Mouse (Mus musculus) 416B (cell line): ENCODE measurements around the gene Pik3r2.

ENCODE experiments used
- DNase-seq: peaks from one replicate; pipeline ENCODE4 v3.0.0; 2011; ENCODE audit warnings: low read depth

Gene Pik3r2

DNA sequence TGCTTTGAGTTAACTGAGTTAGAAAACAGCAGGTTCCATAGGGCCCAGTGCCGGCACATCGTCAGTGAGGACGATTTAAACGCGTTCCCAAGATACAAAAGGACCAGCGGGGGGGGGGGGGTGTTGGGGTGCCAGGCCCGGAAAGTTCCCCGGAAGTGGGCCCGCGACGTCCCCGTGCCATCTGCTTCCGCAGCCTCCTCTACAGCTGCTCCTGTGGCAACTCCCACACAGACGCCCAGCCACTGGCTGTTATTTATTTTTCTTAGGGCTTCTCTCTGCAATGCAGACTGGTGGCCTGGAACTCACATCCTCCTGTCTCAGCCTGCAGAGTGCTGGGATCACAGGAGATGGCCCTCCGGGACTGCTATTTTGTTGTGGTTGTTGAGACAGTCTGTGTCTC lies 24.6 kb upstream of the Pik3r2 start:
- DNase-seq: no peak

DNA sequence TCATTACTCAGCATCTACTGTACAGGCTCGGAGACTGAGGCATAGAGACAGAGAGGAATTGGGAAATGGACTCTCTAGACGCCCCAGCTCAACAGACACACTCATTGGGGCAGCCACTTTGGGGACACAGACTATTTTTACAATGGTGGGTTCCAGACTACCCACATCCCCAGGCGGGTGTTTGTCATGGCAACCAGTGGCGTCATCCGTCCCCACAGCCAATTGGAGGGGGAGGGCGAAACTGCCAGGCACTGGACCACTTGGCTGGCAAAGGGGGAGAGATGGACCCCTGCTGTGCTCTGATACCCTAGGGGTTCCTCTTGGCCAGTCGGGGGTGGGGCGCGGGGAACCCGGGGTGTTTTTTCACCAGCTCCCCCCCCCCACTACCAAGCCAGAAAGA lies 24.1 kb upstream of the Pik3r2 start:
- no peak for DNase-seq

DNA sequence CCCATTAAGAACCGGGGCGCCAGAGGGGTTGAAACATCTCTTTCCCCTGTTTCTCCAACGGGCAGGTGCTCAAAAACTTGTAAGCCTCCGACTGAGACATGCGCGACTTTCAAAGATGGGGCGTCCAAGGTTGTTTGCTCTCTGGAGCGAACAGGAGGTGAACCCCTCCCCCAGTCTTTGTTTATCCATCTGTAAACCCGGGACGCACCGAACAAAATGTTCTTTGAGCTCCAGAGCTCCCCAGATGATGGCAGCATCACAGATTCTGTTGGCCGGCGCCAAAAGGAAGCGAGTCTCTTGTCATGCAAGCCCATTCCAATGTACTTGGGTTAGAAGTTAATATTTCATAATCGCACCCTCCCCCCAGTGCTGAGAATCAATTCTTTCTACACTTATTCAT lies 21.8 kb upstream of the Pik3r2 start:
- DNase-seq: no peak

DNA sequence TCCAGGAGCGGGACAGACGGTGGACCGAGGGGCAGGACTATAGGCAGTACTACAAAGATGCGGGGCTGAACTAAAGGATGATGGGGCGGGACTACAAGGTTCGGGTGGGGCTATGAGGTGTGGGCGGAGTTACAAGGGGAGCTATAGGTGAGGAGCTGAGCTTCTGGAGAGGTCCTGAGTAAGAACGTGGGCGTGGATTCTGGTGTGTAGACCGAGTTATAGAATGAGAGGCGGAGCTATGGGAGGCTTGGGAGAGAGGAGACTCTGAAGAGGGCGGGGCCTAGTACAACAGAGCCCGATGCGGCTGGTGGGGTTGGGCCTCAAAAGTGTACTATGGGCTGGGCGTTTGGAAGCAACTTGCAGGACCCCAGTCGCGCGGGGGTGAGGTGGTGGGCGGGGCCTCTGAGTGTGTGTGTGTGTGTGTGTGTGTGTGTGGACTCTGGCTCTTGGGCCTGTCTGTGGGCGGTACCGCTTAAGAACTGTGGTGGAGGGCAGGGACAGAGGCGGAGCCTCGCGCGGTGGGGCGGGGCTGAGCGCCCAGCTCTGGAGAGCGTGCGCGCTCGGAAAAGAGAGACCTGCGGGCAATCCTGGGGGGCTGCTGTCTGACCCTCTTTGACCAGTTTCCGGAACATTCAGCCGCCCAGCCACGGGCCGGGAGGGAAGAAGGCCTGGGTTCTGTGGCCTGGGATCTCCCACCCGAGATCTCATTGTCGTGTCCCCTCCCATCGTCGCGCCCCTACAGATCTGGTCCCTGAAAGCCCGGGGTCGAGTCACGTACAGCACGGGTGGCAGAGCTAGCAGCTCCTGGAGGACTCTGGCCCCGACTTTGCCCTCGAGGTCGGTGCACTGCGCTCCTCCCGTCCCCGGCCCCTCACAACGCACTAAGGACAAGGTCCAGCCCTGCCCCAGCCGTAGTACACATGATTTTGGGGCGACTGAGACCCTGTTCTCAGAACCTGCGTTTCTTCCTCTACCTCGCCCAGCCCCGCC lies 20.9 kb upstream of the Pik3r2 start:
- peak; percentile 93 for DNase-seq

DNA sequence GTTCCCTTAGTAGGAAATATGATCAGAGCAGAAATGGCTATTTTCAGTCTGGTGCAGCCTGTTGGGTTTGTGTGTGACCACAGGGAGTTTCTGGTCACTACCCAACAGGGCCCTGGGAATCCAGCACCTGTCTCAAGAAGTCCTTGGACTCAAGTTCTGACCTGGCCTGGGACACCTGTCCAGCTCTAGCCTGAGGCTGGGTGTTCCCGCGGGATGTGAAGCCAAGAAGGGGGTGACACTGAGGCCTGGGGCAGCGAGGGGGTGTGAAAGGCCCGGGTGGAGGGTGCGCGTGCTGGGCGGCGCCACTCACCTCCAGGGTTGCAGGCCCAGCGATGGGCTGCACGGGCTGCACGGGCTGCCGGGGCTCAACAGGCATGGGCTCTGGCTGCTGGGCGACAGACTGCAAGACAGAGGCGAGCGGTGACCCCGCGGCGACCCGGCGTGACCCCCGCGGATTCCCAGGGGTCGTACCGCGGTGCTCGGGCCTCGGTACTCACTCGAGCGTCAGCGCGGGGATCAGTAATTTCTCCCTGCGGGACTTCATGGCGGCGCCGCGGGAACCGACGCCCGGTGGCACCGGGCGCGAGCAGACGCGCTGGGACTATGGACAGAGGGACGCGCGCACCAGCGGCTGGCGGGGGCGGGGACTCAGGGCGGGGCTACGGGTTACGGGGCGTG lies 20.0 kb upstream of the Pik3r2 start:
- DNase-seq: no peak

DNA sequence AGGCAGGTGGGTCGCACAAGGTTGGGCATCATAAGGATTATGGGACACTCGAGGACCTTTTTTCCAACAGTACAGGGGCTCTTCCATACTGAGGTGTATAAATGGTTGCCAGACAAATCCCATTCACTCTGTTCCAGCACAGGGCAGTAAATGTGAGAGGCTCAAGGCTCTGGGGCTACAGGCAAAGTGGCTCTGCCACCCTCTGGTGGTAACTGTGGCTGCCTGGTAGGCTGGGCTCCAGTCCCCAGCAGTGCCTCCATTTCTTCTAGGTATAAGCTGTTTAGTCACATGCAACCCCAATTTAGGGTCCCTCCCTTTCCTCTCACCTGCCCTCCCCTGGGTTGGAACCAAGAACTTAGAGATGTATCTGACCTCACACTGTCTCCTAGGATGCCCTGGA lies 18.9 kb upstream of the Pik3r2 start:
- no peak for DNase-seq

DNA sequence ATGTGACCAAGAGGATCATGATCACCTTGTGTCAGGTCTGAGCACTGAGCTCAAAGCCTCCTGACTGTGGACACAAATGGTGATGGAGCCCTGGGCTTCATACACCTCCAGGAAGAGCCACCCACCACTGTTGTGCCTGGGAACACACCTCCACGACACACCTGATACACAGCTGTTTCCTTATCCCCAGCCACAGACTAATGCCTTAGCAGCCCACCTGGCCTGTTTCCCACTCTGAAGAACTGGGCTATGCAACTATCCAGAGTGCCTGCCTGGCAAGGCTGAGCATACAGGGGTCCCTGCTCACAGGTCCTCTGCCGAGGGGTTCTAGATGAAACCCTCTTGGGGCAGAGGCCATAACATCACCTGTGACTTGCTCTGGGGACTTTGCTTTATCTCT lies 17.7 kb upstream of the Pik3r2 start:
- no peak for DNase-seq

DNA sequence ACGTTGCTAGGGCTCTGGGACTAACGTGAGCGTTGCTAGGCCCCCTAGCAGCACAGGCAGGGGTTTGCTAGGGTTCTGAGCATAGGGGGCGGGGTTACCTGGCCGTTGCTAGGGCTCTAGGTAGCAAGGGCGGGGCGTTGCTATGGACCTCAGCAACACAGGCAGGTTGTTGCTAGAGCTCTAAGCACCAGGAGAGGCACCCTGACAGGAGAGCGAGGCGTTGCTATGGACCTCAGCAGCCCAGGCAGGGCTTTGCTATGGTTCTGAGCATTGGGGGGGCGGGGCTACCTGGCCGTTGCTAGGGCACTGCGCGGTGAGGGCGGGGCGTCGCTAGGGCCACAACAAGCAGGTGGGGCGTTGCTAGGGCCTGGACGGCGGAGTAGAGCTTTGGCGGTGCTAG lies 16.2 kb upstream of the Pik3r2 start:
- no peak for DNase-seq

DNA sequence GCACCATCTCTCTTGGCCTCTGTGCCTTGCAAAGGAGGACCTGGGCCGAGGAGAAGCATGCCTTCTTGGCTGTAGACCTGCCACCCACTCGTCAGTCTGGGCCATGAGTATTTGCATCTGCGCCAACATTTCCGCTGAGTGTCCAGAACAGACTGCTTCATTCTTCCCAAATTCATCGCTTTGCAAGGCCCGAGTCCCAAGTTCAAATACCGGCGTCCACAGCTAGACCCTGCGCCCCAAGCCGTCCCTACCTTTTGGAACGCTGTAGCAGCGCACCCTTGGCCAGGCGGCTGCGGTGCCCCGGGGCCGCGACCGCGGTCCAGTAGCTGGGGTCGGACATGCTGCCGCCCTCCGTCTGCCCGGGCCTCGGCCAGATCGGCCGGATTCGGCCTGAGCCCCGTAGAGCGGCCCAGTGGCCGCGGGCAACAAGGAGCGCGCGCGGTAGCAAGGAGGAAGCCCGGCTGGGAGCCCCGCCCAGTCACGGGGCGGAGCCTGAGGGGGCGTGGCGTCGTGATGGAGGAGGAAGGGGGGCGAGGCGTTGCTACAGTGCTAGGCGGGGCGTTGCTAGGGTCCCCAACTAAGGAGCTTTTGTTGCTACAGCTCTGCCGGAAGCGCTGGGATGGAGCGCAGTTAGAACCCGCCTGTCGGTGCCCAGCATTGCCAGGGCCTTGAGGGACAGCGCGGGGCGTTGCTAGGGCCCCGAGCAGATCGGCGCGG lies 15.6 kb upstream of the Pik3r2 start:
- peak; percentile 97 for DNase-seq

DNA sequence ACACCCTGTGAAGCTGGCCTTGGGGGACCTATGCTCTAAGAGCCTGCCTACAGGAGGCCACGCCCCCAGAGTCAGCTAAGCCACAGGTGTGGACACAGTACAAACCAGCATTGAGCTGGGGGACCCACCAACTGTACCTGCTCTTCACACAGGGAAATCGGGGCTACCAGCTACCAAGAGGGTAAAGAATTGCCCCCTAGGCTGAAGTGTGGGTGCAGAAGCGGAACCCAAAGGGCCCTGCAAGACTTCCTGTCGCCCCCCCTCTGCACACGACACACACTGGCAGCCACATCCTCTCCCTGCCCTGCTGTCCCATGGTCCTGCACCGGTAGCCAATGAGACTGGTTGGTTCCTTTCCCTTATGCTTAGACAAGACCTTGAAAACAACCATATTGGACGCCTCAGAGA lies 14.8 kb upstream of the Pik3r2 start:
- DNase-seq: peak; percentile 97

DNA sequence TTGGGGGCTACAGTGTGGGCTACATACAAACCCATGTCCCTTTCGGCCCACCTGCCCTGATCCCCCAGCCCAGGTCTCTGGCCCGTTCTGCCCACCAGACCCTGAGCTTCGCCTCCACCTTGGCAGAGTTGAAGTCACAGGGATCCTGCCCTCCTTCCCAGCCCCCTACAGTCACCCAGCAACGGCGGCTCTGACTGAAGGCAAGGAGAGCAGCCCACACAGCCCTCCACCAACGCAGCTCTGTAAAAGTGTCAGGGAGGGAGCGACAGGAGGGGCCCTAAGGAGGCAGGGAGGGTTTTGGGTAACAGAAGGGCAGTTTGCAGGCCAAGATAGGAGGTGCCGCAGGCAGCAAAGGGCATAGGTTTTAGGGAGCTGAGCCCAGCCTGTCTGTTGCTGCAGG lies 14.3 kb upstream of the Pik3r2 start:
- DNase-seq: no peak

DNA sequence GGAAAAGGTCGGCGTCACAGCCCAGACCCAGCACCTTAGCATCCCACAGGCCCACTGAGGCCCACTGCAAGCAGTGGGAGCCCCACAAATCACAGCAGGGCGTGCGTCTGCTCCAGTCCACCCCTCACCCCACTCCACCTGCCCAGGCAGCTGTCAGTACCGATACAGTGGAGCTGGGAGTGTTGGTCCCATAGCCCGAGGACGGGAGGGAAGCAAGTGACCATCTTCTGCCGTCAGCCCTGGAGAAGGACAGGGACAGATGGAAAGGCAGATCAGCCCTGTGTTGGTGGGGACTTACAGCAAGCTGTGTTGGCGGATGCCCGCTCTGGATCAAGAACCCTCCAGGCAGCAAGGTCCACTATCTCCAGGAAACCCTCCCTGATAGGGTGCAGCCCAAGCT lies 12.5 kb upstream of the Pik3r2 start:
- DNase-seq: no peak

DNA sequence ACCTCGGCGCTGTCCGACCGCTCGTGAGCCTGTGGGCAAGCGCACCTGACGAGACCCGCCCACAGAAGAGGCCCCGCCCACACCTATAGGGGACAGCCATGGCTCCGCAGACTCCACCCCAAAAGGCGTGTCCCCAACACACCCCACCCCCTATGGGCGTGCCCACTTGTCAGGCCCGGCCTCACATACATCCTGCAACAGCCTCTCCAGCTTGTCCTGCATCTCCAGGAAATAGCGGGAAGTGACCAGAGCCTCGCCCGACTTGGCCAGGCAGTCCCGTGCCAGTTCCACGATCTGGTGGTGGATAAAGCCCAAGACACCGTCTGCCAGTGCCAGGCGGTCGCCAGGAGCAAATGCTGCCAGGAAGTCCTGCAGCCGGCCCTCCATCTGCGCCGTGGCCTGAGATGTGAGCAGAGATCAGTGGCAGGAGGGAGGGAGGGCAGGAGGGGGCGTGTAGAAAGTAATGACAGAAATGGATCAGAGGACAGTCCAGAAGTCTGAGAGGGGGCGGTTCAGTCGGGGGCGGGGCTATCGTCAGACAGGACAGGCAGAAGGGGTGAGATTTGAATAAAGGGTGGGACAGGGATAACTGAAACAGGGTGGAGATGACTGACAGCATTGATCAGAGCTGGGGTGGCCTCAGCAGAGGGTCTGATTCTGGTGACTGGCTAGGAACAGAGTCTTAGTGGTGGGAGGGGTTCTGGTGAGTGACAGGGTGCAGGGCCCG lies 11.6 kb upstream of the Pik3r2 start:
- DNase-seq: no peak

DNA sequence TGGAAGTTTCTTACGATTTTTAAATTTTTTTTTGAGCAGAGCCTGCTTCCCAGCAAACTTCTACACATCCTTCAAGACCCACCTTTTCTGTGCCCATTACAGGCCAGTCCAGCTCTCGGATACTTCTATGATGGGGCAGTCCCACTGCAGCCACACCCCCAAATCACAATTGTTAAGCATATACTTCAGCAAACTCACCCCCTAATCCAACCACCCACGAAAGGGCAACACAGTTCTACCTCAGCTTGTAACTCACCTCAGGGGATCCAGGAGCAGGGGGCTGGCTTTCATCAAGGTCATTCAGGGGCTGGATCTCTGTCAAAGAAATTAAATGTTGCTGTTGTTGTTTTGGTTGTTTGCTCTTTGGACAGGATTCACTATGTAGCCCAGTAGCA lies 10.5 kb upstream of the Pik3r2 start:
- DNase-seq: no peak

DNA sequence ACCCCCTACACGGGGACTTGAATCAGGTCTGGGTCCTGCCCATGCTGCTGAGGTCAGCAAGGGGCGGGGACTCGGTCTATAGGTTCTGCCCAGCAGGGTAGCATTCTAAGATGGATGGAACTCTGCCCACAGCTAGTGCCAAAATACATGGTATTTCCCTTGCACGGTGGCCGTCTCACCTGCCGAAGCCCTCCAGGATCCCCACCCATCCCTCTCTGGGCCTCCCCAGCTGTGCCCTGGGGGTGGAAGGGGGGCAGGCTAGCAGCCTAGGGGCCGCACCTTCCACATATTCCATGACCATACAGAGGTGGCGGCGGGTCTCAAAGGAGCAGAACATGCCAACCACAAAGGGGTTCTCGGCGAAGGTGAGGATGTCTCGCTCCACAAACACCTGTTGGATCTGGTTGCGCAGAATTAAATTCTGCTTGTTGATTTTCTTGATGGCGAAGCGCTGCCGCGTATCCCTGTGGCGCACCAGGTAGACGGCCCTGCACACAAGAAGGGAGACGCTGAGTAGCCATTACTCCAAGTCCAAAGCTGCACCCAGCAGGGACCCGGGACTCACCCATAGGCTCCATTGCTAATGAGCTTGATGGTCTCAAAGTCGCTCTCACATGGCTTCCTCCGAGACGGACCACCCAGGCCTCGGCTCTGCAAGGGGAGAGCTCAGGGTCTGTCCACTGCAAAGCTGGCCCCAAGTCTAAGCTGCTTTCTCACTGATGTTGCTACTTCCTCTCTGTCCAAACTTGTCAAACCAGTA lies 10.0 kb upstream of the Pik3r2 start:
- DNase-seq: no peak

DNA sequence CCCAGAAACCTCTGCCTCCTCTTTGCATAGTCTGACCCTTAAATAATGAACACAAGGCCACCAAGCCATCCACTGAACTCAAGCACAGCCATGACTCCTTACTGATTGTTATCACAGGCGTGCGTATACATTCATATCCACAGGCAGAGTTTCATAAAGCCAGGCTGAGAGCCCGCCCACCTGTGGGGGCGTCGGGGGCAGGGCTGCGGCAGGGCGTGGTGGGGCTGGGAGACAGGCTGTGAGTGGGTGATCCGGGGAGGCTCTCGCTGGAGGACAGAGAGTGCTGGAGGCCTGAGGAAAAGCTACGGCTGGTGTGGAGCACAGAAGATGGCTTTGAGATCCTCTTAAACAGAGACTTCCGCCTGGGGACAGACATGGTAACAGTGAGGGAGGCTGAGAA lies 3.6 kb upstream of the Pik3r2 start:
- no peak for DNase-seq

DNA sequence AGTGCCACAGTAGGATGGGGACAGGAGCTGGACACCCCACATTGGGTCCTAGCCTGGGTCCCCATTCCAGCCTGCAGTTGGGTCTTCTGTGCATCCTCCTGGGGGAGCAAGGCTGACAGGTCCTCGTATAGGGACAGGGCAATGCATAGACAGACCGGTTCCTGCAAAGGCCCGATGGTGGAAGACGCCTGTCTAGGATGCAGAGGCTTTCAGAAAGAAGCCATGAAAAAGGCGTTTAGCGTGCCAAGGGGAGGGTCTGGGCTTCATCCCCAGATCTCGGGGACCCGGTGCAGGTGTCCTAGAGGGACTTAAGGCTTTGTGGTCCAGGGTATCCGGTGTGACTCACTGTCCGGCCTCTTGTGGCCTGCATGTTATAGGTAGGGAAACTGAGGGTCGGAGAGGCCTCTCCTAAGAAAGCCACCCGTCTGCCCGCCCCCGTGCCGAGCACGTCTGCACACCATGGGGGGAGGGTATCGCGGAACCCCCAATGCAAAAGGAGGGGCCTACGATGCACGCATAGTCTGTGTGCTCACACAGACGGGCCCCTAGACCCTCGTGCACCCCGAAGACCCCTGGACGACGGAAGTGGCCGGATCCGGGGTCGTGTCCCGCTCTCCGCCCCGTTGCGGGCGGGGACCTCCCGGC lies 540 bp downstream of the Pik3r2 start:
- peak; percentile 73 for DNase-seq

DNA sequence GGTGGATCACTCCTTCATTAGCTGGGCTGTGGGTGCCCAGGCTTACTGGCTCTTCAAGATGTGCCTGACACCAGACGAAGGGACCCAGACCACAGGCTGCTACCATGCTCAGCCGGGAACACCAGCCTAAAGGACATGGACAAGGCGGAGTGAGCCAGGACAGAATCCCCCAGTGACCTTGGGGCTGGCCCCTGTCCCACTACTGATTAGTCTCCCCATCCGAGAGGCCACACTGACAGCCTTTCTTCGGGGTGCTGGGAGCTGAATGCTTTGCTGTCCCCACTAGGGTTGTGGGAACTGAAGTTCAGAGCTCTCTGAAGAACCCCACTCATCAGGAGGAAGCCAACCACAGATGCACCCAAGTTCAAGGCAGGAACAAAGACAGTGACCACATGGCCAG lies 1.3 kb downstream of the Pik3r2 start:
- DNase-seq: no peak

DNA sequence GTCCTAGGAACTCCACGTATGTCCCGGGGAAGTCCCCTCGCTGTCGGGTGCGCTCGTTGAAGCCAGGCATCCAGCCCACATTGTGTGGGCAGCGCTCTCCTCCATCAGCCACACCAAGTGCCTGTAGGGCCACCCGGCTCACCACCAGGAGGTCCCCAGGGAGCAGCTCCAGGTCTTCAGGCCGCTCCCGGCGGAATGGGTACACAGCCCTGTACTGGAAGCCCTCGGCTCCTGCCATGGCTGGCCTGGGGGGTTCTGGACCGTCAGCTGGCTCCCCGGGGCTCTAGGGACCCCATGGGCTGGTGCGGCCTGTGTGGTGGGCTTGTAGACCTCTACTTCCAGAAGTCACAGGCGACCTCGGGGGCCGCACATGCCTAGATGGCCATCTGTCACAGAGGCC lies 1.8 kb downstream of the Pik3r2 start:
- no peak for DNase-seq

DNA sequence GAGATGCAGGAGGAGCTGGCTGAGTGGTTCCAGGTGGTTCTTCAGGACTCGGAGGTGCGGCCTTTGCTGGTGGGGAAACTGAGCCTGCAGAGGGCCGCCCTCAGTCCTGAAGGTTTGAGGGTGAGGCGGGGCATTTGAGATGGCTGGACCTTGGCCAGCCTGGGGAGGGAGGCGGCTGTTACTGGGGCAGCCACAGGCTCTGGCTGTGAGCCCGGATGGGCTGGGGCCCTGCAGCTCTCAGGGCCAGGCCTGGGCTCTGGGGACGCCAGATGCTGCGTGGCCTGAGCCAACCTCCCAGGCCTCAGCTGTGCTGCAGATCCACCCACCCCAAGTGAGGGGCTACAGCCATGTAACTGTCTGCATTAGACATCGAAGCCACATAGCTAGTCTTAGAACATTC lies 2.7 kb downstream of the Pik3r2 start:
- no peak for DNase-seq

DNA sequence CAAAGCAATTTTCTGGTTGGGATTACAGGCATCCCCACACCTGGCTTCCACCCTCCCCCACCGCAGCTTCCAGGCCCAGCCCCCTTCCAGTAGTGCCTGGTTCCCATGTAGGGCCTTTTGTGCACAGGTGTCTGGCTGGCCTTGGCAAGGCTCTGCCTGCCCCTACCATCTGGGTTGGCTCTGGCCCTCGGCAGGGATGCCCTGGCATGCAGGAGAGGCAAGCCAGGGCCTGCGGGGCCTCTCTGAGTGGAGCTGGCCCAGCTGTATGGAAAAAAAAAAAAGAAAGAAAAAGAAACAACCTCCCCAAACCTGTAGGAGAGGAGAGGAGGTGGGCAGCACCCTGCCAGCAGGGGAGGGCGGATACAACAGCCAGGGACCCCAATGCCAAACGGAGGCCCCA lies 3.1 kb downstream of the Pik3r2 start:
- DNase-seq: no peak
